Mouse (Mus musculus) heart, adult 2 months (tissue): ENCODE data around the gene Setd2. TPM values are rescaled to one million over a fixed set of nuclear protein-coding genes. Genes with fewer than 3 reads are reported as not detected.

Experiments used
- DNase-seq, 2 experiments: peaks; one replicate each; pipeline ENCODE4 v3.0.0; 2021
- H3K27ac ChIP-seq: fragments of 200-600 bp; 2 replicates; pipeline ENCODE4 v1.8.1; 2022
- H3K27me3 ChIP-seq: fragments of 200-500 bp; 2 replicates; pipeline ENCODE4 v1.6.1; 2012; ENCODE audit warnings: mild to moderate bottlenecking, low read length, inconsistent platforms, mixed read lengths; ENCODE audit not compliant: control insufficient read depth, insufficient read depth
- H3K36me3 ChIP-seq: fragments of 200-500 bp; 2 replicates; pipeline ENCODE4 v1.6.1; 2012; ENCODE audit warnings: low read length, inconsistent platforms; ENCODE audit not compliant: control insufficient read depth, insufficient read depth
- H3K4me1 ChIP-seq: fragments of 200-500 bp; 2 replicates; pipeline ENCODE4 v1.6.1; 2011; ENCODE audit warnings: low read length; ENCODE audit not compliant: control insufficient read depth, insufficient read depth
- H3K4me3 ChIP-seq: fragments of 200-600 bp; 2 replicates; pipeline ENCODE4 v1.8.1; 2022
- H3K79me2 ChIP-seq: fragments of 200-500 bp; replicated peaks from 2 replicates; pipeline ENCODE4 v1.6.1; 2012; ENCODE audit warnings: mild to moderate bottlenecking, inconsistent platforms, low read length, moderate library complexity, mixed read lengths; ENCODE audit not compliant: control insufficient read depth, insufficient read depth
- H3K9ac ChIP-seq: fragments of 200-500 bp; 2 replicates; pipeline ENCODE4 v1.6.1; 2012; ENCODE audit warnings: low read depth, mild to moderate bottlenecking, control low read depth, inconsistent platforms, low read length, mixed read lengths
- CTCF ChIP-seq: fragments of 200-600 bp; IDR thresholded peaks from 2 replicates; pipeline ENCODE4 v1.8.1; 2022; ENCODE audit warnings: antibody characterized with exemption, mild to moderate bottlenecking, moderate library complexity
- EP300 ChIP-seq: fragments of 200-500 bp; IDR thresholded peaks from 2 replicates; pipeline ENCODE4 v1.6.1; 2011; ENCODE audit warnings: low read depth, low read length, control low read depth; ENCODE audit not compliant: insufficient read depth
- POLR2A ChIP-seq: fragments of 200-500 bp; IDR thresholded peaks from 2 replicates; pipeline ENCODE4 v1.6.1; 2011; ENCODE audit warnings: mild to moderate bottlenecking, low read depth, low read length, control low read depth; ENCODE audit not compliant: insufficient read depth
- WGBS: fragments of 180-500 bp; shearing (Covaris S2); methylation state at CpG from one replicate; pipeline ENCODE4 v1.1.7; 2018; 5-methylcytosine and 5-hydroxymethylcytosine counted together
- intact Hi-C: fragments of 180-260 bp; cut with DNase I; formaldehyde crosslinking; loops from one replicate; pipeline ENCODE4 v1.15.1; 2025
- polyA plus RNA-seq: library from polyadenylated mRNA; depleted of rRNA; stranded (reverse); fragments of >200 nt; gene quantifications from 2 replicates; pipeline ENCODE4 v1.2.3, GENCODE M21; 2012
- total RNA-seq, 2 experiments: library from RNA; stranded (reverse); gene quantifications; 2 replicates each; pipeline ENCODE4 v1.2.3; 2021

The Setd2 gene
- total and polyA plus RNA-seq, 3 experiments: 22.4 to 37.7 (median 36.4) TPM

GRCm38 (mm10) chr9:110617081-110617480 lies 84.7 kb downstream of the Setd2 start:
- H3K4me3 ChIP-seq: no peak overlapping the region
- peaks cover 2% of the 10 kb centered on the region for H3K4me1 ChIP-seq
- H3K79me2 ChIP-seq: no peaks in the 10 kb centered on the region
- intact Hi-C loops: no loop called here
- TF ChIP-seq CTCF: no peak
- TF ChIP-seq EP300: no peak
- peak in 1 of 2 experiments; percentile 53 for DNase-seq
- H3K9ac ChIP-seq: no peak overlapping the region
- no peaks in the 10 kb centered on the region; the same call in 1 of the 2 replicates for H3K36me3 ChIP-seq
- no peaks in the 10 kb centered on the region for H3K27me3 ChIP-seq
- no peak overlapping the region; the same call in 1 of the 2 replicates for H3K27ac ChIP-seq
- WGBS: 55% methylated on average over 3 of the region's 3 CpGs

GRCm38 (mm10) chr9:110620180-110620579 lies 87.8 kb downstream of the Setd2 start:
- no peak overlapping the region for H3K4me3 ChIP-seq
- DNase-seq: no peak
- intact Hi-C loops: loop anchor here (5.0 to 10.0 kb wide), 2 partner anchors 145 to 208 kb away; partner anchors contain the start of genes Kif9 and Klhl18
- H3K36me3 ChIP-seq: no peaks in the 10 kb centered on the region
- no peak overlapping the region for H3K27ac ChIP-seq
- H3K79me2 ChIP-seq: no peaks in the 10 kb centered on the region
- peaks cover 3% of the 10 kb centered on the region for H3K4me1 ChIP-seq
- H3K9ac ChIP-seq: no peak overlapping the region
- H3K27me3 ChIP-seq: no peaks in the 10 kb centered on the region
- TF ChIP-seq EP300: no peak
- no peak for TF ChIP-seq CTCF
- no peak for TF ChIP-seq POLR2A
- 87% methylated on average over 7 of the region's 7 CpGs for WGBS

GRCm38 (mm10) chr9:110620685-110621084 lies 88.3 kb downstream of the Setd2 start:
- no peaks in the 10 kb centered on the region for H3K27me3 ChIP-seq
- intact Hi-C loops: loop anchor here (5.0 to 10.0 kb wide), 2 partner anchors 146 to 208 kb away; partner anchors contain the start of genes Kif9 and Klhl18
- H3K9ac ChIP-seq: no peak overlapping the region
- H3K27ac ChIP-seq: no peak overlapping the region
- peaks cover 4% of the 10 kb centered on the region for H3K4me1 ChIP-seq
- no peaks in the 10 kb centered on the region for H3K36me3 ChIP-seq
- no peak overlapping the region for H3K4me3 ChIP-seq
- no peak for DNase-seq
- 94% methylated on average over 7 of the region's 7 CpGs for WGBS
- TF ChIP-seq EP300: no peak
- no peak for TF ChIP-seq POLR2A
- TF ChIP-seq CTCF: no peak
- no peaks in the 10 kb centered on the region for H3K79me2 ChIP-seq

GRCm38 (mm10) chr9:110622621-110623219 lies 90.3 kb downstream of the Setd2 start:
- Histone ChIP-seq H3K27ac (no peak overlapping the region), H3K27me3 (no peaks in the 10 kb centered on the region), H3K9ac (no peak overlapping the region), H3K4me3 (no peak overlapping the region), H3K4me1 (peaks cover 2% of the 10 kb centered on the region), H3K79me2 (no peaks in the 10 kb centered on the region), H3K36me3 (no peaks in the 10 kb centered on the region)
- 85% methylated on average over 12 of the region's 12 CpGs for WGBS
- intact Hi-C loops: loop anchor here (5.0 to 10.0 kb wide), 2 partner anchors 148 to 210 kb away; partner anchors contain the start of genes Kif9 and Klhl18
- DNase-seq: no peak
- TF ChIP-seq POLR2A (no peak), EP300 (no peak), CTCF (no peak)

- H3K4me3 ChIP-seq: peak overlapping the region; percentile 54
- no peak overlapping the region for H3K9ac ChIP-seq
- peaks cover 2% of the 10 kb centered on the region for H3K4me1 ChIP-seq
- WGBS: 52% methylated on average over 8 of the region's 8 CpGs
- intact Hi-C loops: loop anchor here (5.0 to 10.0 kb wide), 2 partner anchors 149 to 211 kb away; partner anchors contain the start of genes Kif9 and Klhl18
- H3K36me3 ChIP-seq: no peaks in the 10 kb centered on the region
- H3K79me2 ChIP-seq: no peaks in the 10 kb centered on the region
- H3K27ac ChIP-seq: peak overlapping the region; percentile 70
- no peaks in the 10 kb centered on the region for H3K27me3 ChIP-seq
- TF ChIP-seq POLR2A (no peak), EP300 (no peak), CTCF (no peak)
- no peak for DNase-seq
These were observed 91.2 kb downstream of the Setd2 start for GRCm38 (mm10) chr9:110623416-110624195.
